Mouse (Mus musculus): ENCODE measurements around the gene Hsd17b1. TPM values are rescaled to one million over a fixed set of nuclear protein-coding genes. Genes with fewer than 3 reads are reported as not detected.
"Not testable (repeated sequence)": the region's sequence is repeated elsewhere in the genome, so short reads cannot be mapped to it uniquely, and the experiment has no call there.

Hsd17b1 gene
- total RNA-seq, 1 experiment from 2014 or later, result 2.3 TPM

GRCm38 (mm10) chr11:101118105-101118504 is 39.9 kb downstream of the Hsd17b1 start:
- ATAC-seq (ENCODE audit: extremely low read depth, insufficient number of reproducible peaks, low FRiP score, poor library complexity, severe bottlenecking), result no peak

GRCm38 (mm10) chr11:101119131-101119760 is 41.0 kb downstream of the Hsd17b1 start:
- ATAC-seq (ENCODE audit: extremely low read depth, insufficient number of reproducible peaks, low FRiP score, poor library complexity, severe bottlenecking), result no peak; the same call in 1 of the 2 replicates

- peak; percentile 87 for ATAC-seq (ENCODE audit: extremely low read depth, insufficient number of reproducible peaks, low FRiP score, poor library complexity, severe bottlenecking)
Measured at GRCm38 (mm10) chr11:101119761-101120544, 41.7 kb downstream of the Hsd17b1 start, which contains the start of the genes Retreg3 and Tubg1. Retreg3 (minus strand) TSS chr11:101119893. Tubg1 (plus strand) TSS chr11:101119938.

GRCm38 (mm10) chr11:101120545-101121188 is 42.5 kb downstream of the Hsd17b1 start:
- no peak for ATAC-seq (ENCODE audit: extremely low read depth, insufficient number of reproducible peaks, low FRiP score, poor library complexity, severe bottlenecking)

- not testable (repeated sequence) for ATAC-seq (ENCODE audit: extremely low read depth, insufficient number of reproducible peaks, low FRiP score, poor library complexity, severe bottlenecking)
Measured at GRCm38 (mm10) chr11:101124494-101124893, 46.3 kb downstream of the Hsd17b1 start.

- ATAC-seq (ENCODE audit: extremely low read depth, insufficient number of reproducible peaks, low FRiP score, poor library complexity, severe bottlenecking), result not testable (repeated sequence)
Measured at GRCm38 (mm10) chr11:101125008-101125407, 46.8 kb downstream of the Hsd17b1 start.

- no peak for ATAC-seq (ENCODE audit: extremely low read depth, insufficient number of reproducible peaks, low FRiP score, poor library complexity, severe bottlenecking)
Measured at GRCm38 (mm10) chr11:101127075-101127474, 48.9 kb downstream of the Hsd17b1 start.

- ATAC-seq (ENCODE audit: extremely low read depth, insufficient number of reproducible peaks, low FRiP score, poor library complexity, severe bottlenecking), result no peak
Measured at GRCm38 (mm10) chr11:101128996-101129577, 50.9 kb downstream of the Hsd17b1 start.

Other genes starting within 250 kb of the Hsd17b1 start
- gene Stat5b, start 227.7 kb upstream of the Hsd17b1 start, total RNA-seq (2017), result 103 and 108 TPM in 2 replicates
- gene Stat5a, start 219.1 kb upstream of the Hsd17b1 start, total RNA-seq (2017), result 20.9 and 22.5 TPM in 2 replicates
- gene Stat3, start 138.9 kb upstream of the Hsd17b1 start, total RNA-seq (2017), result 383 and 443 TPM in 2 replicates
- gene Cavin1, start 107.5 kb upstream of the Hsd17b1 start, total RNA-seq (2017), result 0.74 and 0.93 TPM in 2 replicates
- 87.7 and 108 TPM in 2 replicates for gene Atp6v0a1, start 69.0 kb upstream of the Hsd17b1 start, total RNA-seq (2017)
- gene Naglu, start 8.4 kb upstream of the Hsd17b1 start, total RNA-seq (2017), result 11.1 and 13.6 TPM in 2 replicates
- gene Coasy, start 4.2 kb downstream of the Hsd17b1 start, total RNA-seq (2017), result 11.5 and 18.7 TPM in 2 replicates
- gene Mlx, start 8.9 kb downstream of the Hsd17b1 start, total RNA-seq (2017), result 38.7 and 46.3 TPM in 2 replicates
- 3.6 and 4.0 TPM in 2 replicates for gene Psmc3ip, start 17.0 kb downstream of the Hsd17b1 start, total RNA-seq (2017)
- gene Retreg3, start 41.5 kb downstream of the Hsd17b1 start, total RNA-seq (2017), result 91.3 and 97.1 TPM in 2 replicates
- gene Tubg1, start 41.5 kb downstream of the Hsd17b1 start, total RNA-seq (2017), result 11.3 and 13.1 TPM in 2 replicates
- 0.35 TPM in 1 of 2 replicates, not detected in the other for gene Tubg2, start 77.5 kb downstream of the Hsd17b1 start, total RNA-seq (2017)
- not detected in 2 replicates for gene Cntnap1, start 92.1 kb downstream of the Hsd17b1 start, total RNA-seq (2017)
- 0.37 and 0.81 TPM in 2 replicates for gene Plekhh3, start 92.9 kb downstream of the Hsd17b1 start, total RNA-seq (2017)
- gene Ccr10, start 97.0 kb downstream of the Hsd17b1 start, total RNA-seq (2017), result not detected in 2 replicates
- gene Ezh1, start 148.1 kb downstream of the Hsd17b1 start, total RNA-seq (2017), result 99.1 and 110 TPM in 2 replicates
- not detected in 2 replicates for gene Ramp2, start 167.6 kb downstream of the Hsd17b1 start, total RNA-seq (2017)
- 55.9 and 66.7 TPM in 2 replicates for gene Vps25, start 175.3 kb downstream of the Hsd17b1 start, total RNA-seq (2017)
- gene Wnk4, start 182.2 kb downstream of the Hsd17b1 start, total RNA-seq (2017), result 0.58 and 0.86 TPM in 2 replicates
- gene Cntd1, start 200.6 kb downstream of the Hsd17b1 start, total RNA-seq (2017), result 0.49 and 0.81 TPM in 2 replicates
- gene Coa3, start 200.7 kb downstream of the Hsd17b1 start, total RNA-seq (2017), result 14.9 and 17.7 TPM in 2 replicates
- gene Becn1, start 223.9 kb downstream of the Hsd17b1 start, total RNA-seq (2017), result 289 and 291 TPM in 2 replicates
- 75.9 and 97.2 TPM in 2 replicates for gene Psme3, start 237.8 kb downstream of the Hsd17b1 start, total RNA-seq (2017)
- gene Aoc2, start 246.7 kb downstream of the Hsd17b1 start, total RNA-seq (2017), result 3.6 and 4.9 TPM in 2 replicates